Comparison of ENCODE assay signal across 17 mouse cellular contexts in genomic region chr3:123338666-123339195, GRCm38 (mm10). TPM values are rescaled to one million over a fixed set of nuclear protein-coding genes. Genes with fewer than 3 reads are reported as not detected.
DNase-seq lines count a peak whose midpoint lies in the region; ATAC-seq and TF ChIP-seq lines count a peak whose summit lies in the region.
"Had no signal": no experiment of that assay in that cellular context is flagged by ENCODE, and none has a peak within 500 bp of the region (broad histone marks: within the 10 kb centered on the region; RNA-seq: fewer than 3 reads in every experiment).

No protein-coding gene starts in this region.

- no peaks in the 10 kb centered on the region for H3K9me3 ChIP-seq in kidney, embryonic 14.5 days (ENCODE audit: control insufficient read depth, low read length)
- no peaks in the 10 kb centered on the region for H3K9me3 ChIP-seq in stomach, embryonic 14.5 days (ENCODE audit: control insufficient read depth, low read depth, low read length)
- H3K9me3 ChIP-seq: embryonic facial prominence, embryonic 10.5 days; hindbrain, embryonic 15.5 days; midbrain, embryonic 10.5 days had no signal

- no peak overlapping the region for H3K4me3 ChIP-seq in gastrocnemius, adult 2 months
- no peak overlapping the region for H3K4me3 ChIP-seq in kidney, embryonic 14.5 days (ENCODE audit: low read length)
- H3K4me3 ChIP-seq in stomach, embryonic 14.5 days (ENCODE audit: low read depth, low read length) = no peak overlapping the region
- H3K4me3 ChIP-seq: embryonic facial prominence, embryonic 10.5 days; hindbrain, embryonic 15.5 days; layer of hippocampus, adult 2 months; left cerebral cortex, adult 2 months; midbrain, embryonic 10.5 days had no signal

- ATAC-seq in kidney, embryonic 14.5 days (ENCODE audit: low FRiP score, low TSS enrichment) = no peak
- ATAC-seq in stomach, embryonic 14.5 days (ENCODE audit: insufficient number of reproducible peaks, insufficient read depth, low FRiP score, low read depth) = no peak

- TF ChIP-seq CTCF in gastrocnemius, adult 2 months (IDR thresholded peaks at IDR 0.05) = no peak

- H3K4me2 ChIP-seq in kidney, embryonic 14.5 days (replicated peaks; ENCODE audit: low read depth, low read length) = no peak overlapping the region
- H3K4me2 ChIP-seq in stomach, embryonic 14.5 days (replicated peaks; ENCODE audit: low read depth, low read length) = no peak overlapping the region
- H3K4me2 ChIP-seq: hindbrain, embryonic 15.5 days had no signal

- peaks cover 9% of the 10 kb centered on the region; the same call in 1 of the 2 replicates for H3K4me1 ChIP-seq in kidney, embryonic 14.5 days (ENCODE audit: control insufficient read depth, insufficient read depth, low read length)
- peaks cover 34% of the 10 kb centered on the region for H3K4me1 ChIP-seq in stomach, embryonic 14.5 days (ENCODE audit: control insufficient read depth, insufficient read depth, low read length)
- H3K4me1 ChIP-seq: embryonic facial prominence, embryonic 10.5 days; hindbrain, embryonic 15.5 days; midbrain, embryonic 10.5 days had no signal

- DNase-seq in gastrocnemius, adult 2 months = peak; percentile 50
- DNase-seq in gastrocnemius, postnatal 36 days = no peak
- peak; percentile 19 for DNase-seq in kidney, adult 9 months
- DNase-seq in fibroblast of lung, adult 2 months (ENCODE audit: low read depth) = peak; percentile 27
- no peak for DNase-seq in embryo, embryonic 11 days
- DNase-seq in left cerebral cortex, adult 9 months (ENCODE audit: low spot score in 2 of 2) = no peak
- DNase-seq: B cell, adult 2 months; cerebellum, postnatal 10 days; right cerebral cortex, postnatal 4 days; thymus, postnatal 4 days had no signal

- peaks cover 3% of the 10 kb centered on the region; the same call in 1 of the 2 replicates for H3K36me3 ChIP-seq in kidney, embryonic 14.5 days (ENCODE audit: control insufficient read depth, insufficient read depth, low read length)
- H3K36me3 ChIP-seq in stomach, embryonic 14.5 days (ENCODE audit: control insufficient read depth, insufficient read depth, low read length) = peaks cover 19% of the 10 kb centered on the region; the same call in 1 of the 2 replicates
- H3K36me3 ChIP-seq: embryonic facial prominence, embryonic 10.5 days; hindbrain, embryonic 15.5 days; midbrain, embryonic 10.5 days had no signal

- H3K27ac ChIP-seq in gastrocnemius, adult 2 months = no peak overlapping the region
- no peak overlapping the region; the same call in 1 of the 2 replicates for H3K27ac ChIP-seq in kidney, embryonic 14.5 days (ENCODE audit: low read depth, low read length)
- H3K27ac ChIP-seq in stomach, embryonic 14.5 days (ENCODE audit: low read length) = peak overlapping the region; percentile 89
- H3K27ac ChIP-seq: embryonic facial prominence, embryonic 10.5 days; hindbrain, embryonic 15.5 days; layer of hippocampus, adult 2 months; left cerebral cortex, adult 2 months; midbrain, embryonic 10.5 days had no signal

- 55% methylated on average over 12 of the region's 12 CpGs for WGBS in kidney, embryonic 14.5 days
- WGBS in stomach, embryonic 14.5 days = 39% methylated on average over 12 of the region's 12 CpGs

- no peaks in the 10 kb centered on the region for H3K27me3 ChIP-seq in kidney, embryonic 14.5 days (ENCODE audit: control insufficient read depth, insufficient read depth, low read length)
- no peaks in the 10 kb centered on the region for H3K27me3 ChIP-seq in stomach, embryonic 14.5 days (ENCODE audit: control insufficient read depth, insufficient read depth, low read length)
- H3K27me3 ChIP-seq: hindbrain, embryonic 15.5 days had no signal

- intact Hi-C loops in gastrocnemius, adult 2 months (cut with DNase I) = no loop called here
- intact Hi-C loops in gastrocnemius, postnatal 36 days (cut with DNase I) = no loop called here

- no peak overlapping the region for H3K9ac ChIP-seq in kidney, embryonic 14.5 days (ENCODE audit: low read depth, low read length)
- H3K9ac ChIP-seq in stomach, embryonic 14.5 days (replicated peaks; ENCODE audit: low read depth, low read length) = no peak overlapping the region
- H3K9ac ChIP-seq: hindbrain, embryonic 15.5 days had no signal

RNA-seq across cellular contexts. Expression of gene Mettl14, which starts 47.2 kb away (rescaled TPM):
- 10 to 100 TPM in 1 of 2 experiments, 1 to 10 TPM in 1; 9.0 to 12.7 TPM for total RNA-seq in gastrocnemius, adult 2 months (2021)
- 1 to 10 TPM; 6.7 to 8.0 TPM for total RNA-seq in gastrocnemius, postnatal 36 days (2021)
- 17.3 and 23.9 TPM in 2 replicates for polyA plus RNA-seq in kidney, embryonic 14.5 days (2014; fragmentation: Nextera tagmentation; extraction: Ambion mirVana)
- 21.3 and 22.0 TPM in 2 replicates for polyA plus RNA-seq in stomach, embryonic 14.5 days (2014; fragmentation: Nextera tagmentation; extraction: Ambion mirVana)

Comparison
In these comparisons a context has a peak if more than half of its experiments do, and no peak if none do; other contexts are left out.
1. DNase-seq: peak in gastrocnemius, adult 2 months (single experiment), kidney, adult 9 months (single experiment) and fibroblast of lung, adult 2 months (single experiment); none in gastrocnemius, postnatal 36 days (0 of 2), embryo, embryonic 11 days (single experiment) and left cerebral cortex, adult 9 months (0 of 2).